Mouse (Mus musculus) retina, postnatal 7 days (tissue): ENCODE measurements around the gene Plin1.

Experiments used
- DNase-seq: peaks from one replicate; pipeline ENCODE4 v3.0.0-alpha.2; 2012; ENCODE audit warnings: low read depth, low spot score

Plin1 gene

DNA sequence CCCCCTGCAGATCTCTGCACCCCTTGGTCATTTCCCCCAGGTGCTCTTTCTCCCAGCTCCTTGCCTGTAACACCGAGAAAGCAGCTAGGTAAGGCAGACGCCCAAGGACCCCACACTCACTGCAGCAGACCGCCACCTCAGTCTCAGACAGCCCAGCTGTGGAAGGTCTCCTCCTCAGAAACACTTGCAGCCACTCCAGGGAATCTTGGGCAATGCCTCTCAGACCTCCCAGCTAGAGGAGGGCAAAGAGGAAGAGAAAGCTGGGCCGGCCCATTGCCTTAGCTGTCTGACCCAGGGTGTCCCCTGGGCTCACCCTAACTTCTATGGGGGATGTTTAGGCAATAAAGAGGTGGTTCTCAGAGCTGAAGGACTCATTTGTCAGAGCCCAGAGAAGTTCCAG, at the start of gene Plin1:
Gene Plin1 (minus strand): TSS at position 282 of the 400 bp plus-strand sequence.
- DNase-seq = no peak

DNA sequence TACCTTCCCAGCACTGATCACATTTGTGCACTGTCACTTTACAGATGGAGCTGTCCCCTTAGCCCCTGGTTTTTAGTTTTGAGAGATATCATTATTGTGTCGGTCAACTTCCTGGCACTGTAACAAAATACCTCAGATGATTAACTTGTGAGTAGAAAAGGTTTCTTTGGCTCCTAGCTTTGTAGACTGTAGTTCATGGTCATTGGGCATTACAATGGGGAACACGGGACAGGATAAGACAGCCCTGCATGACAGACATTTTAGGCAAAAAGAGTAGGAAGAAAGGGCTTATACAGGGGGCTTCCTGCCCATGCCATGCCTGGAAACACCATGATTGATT, 49.8 kb upstream of the Plin1 start:
- DNase-seq = no peak

DNA sequence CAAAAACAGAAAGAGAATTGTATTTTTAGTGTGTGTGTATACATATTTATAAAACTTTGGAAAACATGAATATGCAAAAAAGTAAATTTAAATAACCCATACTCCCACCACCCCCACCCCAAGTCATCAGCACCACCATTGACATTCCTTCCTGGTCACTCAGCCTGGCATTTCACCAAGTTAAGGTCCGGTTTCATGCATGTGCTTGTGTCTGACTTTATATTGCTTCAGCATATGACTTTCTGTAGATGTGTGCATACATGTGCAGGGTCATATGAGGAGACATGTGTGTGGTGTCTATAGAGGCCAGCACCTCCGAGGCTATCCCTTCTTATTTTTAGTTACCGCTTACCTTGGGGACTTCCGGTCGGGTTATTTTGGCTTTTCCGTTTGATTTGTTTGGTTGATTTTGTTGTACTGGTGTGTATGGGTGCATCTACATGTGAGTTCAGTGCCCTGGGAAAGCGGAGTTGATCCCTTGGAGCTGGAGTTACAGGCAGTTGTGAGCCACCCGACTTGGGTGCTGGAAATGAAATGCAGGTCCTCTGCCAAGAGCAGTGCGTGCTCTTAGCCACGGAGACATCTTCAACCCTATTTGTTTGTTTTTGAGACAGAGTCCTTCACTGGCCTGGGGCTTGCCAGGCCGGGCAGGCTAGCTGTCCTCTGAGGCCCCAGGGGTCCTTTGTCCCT, 49.3 kb upstream of the Plin1 start:
- DNase-seq = no peak

DNA sequence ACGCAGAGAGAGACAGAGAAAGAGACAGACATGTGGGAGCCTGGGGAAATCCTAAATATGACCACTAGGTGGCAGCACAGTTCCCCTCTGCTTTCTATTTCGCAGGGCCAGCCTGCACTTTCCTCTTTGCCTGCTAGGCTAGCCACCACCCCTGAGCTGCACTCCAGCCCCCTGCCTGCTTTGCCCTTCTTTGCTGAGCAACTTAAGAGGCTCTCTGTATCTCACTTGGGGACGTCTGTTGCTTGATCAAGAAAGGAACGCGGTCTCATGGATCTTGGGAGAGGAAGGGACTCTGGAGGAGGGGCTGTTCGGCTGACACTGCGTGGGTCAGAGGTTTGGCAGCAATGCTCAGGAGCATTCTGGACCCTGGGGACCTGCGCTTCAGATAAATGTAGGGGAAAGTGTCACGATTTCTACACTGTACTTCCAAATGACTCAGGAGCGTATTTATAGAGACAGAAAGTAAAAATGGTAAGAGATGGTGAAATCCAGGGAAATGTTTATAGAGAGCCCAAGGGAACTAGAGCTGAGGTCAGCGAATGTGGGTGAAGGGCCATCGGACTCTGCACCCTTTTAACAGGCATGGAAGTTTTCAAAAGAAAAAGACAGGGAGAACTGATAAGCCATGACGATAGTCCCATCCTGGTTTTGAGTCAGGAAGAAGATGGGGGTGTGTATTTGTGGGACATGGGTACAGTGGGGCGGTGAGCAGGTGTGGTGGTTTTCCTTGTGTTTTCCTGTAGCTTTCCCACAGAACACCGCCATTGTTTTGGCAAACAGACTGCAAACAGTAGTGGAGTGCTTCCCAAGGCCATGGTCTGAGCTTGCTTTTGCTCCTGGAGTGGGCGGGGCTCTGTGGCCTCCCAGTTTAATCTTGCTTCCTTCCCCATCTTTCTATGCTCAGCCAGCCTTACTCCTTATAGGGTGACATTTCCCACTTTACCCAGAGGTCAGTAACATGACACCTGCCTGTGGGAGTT, 48.2 kb upstream of the Plin1 start:
- peak; percentile 66 for DNase-seq

DNA sequence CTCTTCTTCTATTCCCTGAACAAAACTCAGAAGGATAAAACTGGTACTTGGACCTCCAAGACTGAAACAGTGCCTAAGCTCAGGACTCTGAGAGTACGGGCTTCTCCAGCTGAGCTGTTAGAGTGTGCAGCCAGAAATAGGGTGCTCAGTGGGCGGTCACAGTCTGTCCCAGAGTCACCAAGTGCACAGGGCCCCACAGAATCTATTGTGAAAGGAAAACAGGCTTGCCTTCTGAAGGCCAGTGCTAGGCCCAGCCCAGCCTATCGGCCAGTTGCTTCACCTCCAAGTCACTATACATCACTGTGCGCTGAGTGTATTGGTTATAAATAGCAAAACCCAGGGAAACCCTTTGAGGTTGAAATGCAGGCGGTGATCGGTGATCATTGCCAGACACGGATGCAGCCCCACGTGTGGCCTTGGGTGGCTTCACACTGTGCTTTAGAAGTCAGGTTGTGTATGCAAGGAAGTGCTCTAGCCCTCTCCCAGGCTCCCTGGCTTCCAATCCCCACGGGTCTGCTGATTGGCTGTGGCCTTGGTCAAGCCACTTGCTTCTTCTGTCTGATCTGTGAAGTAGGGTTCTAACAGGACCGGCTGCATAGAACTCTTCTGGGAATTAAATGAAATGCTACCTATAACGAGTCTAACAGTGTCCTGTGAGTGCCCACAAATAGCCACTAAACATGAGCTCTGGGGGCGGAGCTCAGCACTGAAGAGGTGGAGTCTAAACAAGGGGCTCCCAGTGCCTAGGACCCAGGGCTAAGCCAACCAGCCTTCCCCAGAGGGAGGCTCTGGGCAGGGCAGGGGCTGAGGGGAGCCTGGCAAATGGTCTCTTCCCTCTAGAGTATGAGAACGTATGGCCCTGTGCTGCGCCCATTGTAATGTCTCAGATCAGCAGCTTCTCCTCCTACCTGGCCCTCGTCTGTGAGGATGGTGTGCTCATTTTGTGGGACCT, 39.1 kb upstream of the Plin1 start:
- DNase-seq = no peak

DNA sequence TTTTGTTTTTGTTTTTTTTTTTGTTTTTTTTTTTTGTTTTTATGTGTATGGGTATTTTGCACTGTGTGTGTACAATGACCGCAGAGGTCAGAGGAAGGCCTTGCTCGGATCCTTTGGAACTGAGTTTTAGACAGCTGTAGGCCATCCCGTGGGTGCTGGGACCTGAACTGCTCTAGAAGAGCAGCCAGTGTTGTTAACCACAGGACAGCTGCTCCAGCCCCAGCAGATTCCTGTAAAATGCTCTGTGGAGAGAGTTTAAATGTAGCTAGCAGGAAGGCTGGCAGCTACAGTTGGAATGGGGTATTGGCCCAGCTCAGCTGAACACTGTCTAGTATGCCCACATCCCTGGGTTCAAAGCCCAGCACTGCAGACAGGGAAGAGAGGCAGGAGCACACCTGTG, 37.0 kb upstream of the Plin1 start:
- DNase-seq = no peak

DNA sequence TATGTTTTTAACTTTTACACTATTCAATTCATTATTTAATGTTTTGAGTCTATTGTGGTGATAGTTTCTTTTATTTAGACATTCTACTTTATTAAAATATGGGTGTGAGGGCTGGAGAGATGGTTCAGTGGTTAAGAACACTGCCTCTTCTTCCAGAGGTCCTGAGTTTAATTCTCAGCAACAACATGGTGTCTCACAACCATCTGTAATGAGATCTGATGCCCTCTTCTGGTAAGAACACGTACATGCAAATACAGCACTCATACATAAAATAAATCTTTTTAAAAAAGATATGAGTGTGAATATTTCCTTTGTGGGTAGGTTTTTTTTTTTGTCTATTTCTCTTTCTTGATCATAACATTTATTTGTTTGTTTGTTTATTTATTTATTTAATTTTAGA, 33.3 kb upstream of the Plin1 start:
- no peak for DNase-seq

DNA sequence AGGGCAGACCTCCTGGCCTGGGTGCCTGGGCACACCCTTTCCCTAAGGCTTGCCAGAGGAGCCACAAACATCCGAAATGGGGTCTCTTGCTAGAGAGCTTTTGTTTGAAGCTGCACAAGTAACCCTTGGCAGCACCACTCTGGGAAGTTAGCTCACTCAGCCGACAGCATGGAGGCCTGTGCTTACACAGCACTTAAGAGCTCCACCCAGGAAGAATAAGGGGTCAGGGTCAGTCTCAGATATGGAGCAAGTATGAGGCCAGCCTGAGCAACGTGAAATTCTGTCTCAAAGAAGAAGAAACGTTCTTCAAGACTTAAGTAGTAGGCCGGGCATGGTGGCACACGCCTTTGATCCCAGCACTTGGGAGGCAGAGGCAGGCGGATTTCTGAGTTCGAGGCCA, 29.4 kb upstream of the Plin1 start:
- no peak for DNase-seq

DNA sequence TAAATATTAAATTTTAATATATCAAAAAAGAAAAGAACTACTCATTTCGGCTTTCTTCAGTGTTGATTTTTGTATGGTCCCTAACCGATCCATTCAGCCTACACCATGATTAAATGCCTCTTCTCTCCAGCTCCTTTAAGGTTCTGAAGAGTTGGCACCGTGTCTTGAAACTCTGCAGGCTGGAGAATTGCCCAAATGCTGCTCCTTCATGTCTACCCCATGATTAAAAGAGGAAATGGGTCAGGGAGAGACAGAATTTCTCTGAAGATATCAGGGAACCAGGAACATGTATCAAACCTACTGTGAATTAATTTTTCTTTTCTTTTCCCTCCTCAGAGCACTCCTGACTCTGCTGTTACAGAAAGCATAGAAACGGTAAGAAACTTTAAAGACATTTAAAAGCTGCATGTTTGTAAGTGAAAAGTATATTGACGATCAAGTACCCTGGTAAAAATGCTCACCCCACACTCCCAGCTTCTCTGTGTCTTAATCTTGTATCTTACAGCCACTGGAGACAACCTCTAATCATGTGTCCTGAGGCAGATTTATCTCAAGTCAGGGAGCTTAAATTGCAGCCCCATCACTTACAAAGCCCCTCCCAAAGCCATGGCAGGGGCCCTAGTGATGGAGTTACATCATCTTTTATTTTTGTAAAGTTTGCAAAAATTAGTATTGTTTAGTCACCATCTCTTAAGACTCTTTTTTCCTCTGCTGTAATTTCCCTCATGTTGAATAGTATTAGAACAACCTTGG, 28.6 kb upstream of the Plin1 start:
- no peak for DNase-seq

DNA sequence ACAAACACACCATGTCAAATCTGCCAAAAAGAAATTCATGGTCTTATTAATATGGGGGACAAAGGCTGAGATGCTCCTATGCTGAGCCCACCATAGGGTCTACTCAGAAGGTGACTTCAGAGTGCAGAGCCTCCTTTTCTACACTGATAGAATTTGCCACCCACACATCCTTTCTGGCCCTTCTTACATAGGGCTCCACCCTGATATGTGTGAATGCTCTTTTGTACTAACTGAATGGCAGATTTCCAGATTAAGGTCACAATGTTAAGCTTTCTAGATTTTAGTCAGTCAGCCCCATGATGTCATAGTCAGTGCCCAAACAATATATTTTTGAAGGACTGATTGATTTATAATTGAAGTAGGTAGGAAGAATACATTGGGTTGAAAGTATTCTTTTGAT, 27.1 kb upstream of the Plin1 start:
- DNase-seq = no peak

DNA sequence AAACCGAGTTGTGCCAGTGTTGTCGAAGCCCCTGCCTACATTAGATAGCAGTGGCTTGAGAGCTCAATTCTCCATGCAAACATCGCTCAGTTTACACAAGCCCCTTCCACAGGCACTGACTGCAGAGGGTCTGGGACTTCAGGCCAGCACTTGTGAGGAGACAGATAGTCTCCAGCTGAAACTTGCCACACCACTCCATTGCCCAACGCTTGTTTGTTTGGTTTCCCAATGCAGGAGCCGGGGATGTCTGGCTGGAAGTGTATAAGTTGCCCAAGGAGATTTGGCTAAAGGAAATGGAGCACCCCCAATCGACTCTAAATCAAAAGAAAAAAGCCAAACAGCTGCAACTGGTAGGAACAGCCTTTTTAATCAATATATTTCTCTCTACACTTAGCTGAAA, 25.5 kb upstream of the Plin1 start:
- DNase-seq = no peak

DNA sequence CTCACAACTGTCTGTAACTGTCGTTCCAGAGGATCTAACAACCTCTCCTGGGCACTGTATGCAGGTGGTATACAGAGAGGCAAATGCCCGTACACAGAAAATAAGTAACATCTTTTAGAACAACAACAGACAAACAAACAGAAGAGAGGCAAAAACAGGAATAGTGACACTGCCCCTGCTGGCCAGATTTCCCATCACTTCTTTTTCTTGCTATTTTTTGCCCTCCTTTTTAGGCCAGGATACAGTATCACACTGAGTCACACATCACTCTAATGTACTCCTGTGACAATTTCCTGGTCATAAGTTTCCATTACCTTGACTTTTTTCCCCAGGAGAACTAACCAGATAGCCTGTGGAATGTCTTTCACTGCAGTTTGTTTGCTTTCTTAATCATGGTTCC, 23.6 kb upstream of the Plin1 start:
- DNase-seq = no peak

DNA sequence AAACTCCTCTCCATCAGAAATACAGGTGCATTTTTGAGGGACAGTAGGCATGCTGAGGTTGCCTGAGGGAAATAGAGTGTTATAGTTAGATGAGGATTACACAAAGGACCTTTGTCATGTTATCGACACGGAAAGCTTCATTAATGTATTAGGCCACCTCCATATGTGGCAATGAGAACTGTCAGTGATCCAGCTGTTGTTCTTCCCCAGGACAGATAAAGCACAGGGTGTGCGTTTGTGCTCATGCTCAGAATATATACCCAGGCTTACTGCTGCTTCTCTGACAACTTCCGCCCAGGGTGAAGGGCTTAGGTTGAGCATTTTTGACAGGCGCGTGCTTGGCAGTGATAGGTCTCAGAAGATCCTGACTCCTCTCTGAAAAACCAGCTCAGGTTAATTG, 16.8 kb upstream of the Plin1 start:
- DNase-seq = no peak

DNA sequence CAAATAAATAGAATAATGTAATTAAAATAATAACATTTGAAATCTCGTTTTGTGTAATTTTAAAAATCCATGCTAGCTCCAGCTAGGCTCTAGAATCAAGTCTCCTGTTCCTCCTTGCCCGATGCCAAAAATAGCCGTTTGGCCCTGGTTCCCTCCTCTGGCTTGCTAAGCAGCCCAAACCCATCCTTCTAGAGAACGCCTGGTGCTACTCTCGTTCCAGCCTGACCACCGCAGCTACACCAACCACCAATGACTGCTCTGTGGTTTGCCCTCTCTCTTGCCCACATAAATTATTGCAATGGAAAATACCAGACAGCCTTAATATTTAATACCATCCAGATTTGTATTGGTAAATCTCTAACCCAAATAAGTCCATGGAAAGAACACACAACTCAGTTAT, 15.0 kb upstream of the Plin1 start:
- no peak for DNase-seq

DNA sequence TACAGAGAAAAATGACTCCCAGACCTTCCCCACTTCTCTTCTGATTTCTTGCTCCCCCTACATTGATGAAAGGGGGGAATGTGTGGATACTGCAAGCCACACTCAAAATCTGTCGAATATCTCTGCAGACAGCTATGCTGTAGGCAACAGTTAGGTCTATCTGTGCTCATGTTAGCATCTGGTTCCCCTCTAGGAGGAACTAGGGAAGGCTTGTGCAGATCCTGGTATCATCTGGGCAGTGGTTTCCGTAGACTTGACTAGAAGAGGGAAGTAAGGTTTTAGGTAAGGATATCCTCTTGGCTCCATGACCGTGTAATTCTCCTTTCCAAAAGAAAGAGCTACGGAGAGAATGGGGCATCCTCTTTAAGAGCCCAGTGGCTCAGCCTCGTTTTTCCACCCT, 11.9 kb upstream of the Plin1 start:
- DNase-seq = no peak

DNA sequence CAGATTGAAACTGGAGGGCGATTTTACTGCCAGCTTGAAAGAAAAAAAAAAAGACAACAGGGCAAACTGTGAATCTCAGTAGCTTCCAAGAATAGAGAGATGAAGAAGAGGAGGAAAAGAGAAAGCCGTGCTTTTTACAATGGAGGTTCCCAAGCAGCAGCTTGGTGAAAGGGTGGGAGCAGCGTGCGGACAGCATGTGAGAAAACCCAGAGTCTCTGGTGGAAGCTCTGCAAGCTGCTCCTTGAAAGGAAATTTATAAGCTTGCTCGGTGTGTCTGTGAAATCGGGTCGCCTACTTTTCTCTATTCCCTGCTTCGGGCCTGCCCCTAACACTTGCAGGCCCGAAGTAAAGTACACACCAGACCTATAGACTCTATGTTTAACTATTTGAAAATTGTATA, 11.3 kb upstream of the Plin1 start:
- DNase-seq = no peak

DNA sequence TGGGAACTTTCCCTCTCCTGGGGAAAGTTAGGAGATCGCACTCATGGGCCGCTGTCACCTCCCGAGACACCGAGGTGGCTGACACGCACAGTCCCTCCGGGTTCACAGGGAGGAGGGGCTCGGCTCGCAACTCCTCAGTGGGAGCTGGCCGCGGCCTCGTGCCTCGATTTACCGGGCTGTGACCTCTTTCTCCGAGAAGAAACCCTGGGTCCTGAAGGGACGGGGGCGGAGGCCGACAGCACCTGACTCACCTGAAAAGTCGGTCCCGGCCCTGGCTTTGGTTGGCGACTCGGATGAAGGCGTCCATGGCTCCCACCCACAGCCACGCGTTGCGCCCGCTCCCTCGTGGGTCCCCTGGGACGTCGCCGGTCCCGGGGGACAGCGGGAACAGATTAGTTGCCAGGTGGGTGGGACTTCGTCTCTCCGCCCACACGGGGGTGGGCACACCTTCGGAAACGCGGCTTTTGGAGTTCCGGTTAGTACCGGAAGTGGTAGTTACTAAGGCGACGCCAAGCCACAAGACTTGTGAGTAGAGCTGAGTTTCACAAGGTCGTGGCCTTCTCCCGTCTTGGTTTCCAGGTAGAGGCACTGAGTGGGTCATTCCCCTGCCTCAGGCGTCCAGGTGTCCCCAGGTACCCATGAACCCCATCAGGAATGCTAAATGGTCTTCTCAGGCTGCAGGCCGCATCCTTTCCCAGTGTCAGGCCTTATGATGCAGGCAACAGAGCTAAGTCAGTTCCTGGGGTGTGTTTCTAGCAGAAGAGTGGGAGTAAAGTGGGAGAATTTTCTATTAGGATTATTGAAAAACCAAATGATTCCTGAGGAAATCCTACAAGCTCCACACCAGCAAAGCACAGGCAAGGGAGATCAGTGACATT, 10.2 kb upstream of the Plin1 start, which contains the start of the genes Pex11a and Wdr93:
Gene Pex11a (minus strand): TSS at position 473 of the 878 bp plus-strand sequence.
Gene Wdr93 (plus strand): TSS at position 505 of the 878 bp plus-strand sequence.
- peak; percentile 70 for DNase-seq

DNA sequence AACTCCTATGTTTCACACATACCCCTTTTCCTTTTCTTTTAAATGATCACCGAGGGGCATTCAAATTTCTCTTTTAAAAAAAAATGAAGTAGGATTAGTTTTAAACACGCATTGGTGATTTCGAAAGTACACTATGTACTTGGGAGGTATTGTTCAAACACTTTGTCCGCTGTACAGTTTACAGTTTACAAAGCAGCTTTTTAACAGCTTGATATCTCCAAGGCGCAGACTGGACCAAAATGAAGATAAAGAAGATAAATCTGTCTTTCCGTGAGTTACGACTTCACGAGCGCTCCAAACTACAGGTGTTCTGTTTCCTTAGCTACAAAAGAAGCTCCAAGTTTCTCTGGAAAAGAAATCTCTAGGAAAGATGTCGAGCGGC, 9.6 kb upstream of the Plin1 start:
- no peak for DNase-seq

DNA sequence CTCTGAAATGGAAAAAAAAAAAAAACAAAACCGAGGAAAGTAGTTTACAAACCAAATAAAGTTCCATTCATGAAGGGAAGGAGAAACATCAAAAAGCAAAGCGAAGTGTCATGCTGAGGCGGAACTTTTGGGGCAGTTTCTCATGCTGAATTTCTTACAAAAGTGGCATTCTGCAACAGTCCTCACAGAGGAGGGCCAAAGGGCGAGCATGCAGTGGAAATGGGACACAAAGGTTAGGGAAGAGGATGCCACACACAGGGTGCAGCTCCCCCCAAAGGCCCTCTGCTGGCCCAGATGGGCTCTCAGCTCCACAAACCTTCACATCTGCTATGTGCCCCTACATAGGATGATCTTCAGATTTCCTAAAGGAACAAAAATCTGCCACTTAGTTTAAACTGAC, 7.6 kb upstream of the Plin1 start:
- DNase-seq = no peak

DNA sequence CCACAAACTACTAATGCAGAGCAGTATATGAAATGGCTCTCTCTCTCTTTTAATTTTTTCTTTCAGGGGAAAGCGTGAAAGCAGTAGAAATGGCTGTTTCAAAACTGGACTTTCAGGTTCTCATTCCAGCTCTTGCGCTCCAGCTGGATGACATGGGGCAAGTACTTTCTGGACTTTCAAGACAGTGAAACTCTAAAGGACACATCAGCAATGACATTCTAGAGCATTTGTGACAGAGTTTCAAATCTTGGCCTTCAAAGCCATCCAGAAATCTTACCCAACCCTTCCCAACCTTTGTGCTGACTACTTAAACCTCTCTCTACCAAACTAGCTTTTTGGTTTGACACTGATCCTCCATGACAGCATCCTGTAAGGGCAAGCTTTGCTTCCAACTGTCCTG, 6.2 kb upstream of the Plin1 start:
- DNase-seq = no peak
